Mouse (Mus musculus) hindbrain, embryonic 14.5 days (tissue): ENCODE measurements around the gene Rnaseh2a. TPM values are rescaled to one million over a fixed set of nuclear protein-coding genes. Genes with fewer than 3 reads are reported as not detected.

ENCODE experiments used
- ATAC-seq: fragments of 200-750 bp; cut with Nextera tagmentation; 2 replicates; pipeline ENCODE4 v1.8.0; 2017; ENCODE audit warnings: moderate number of reproducible peaks, mild to moderate bottlenecking, moderate TSS enrichment, moderate library complexity; ENCODE audit not compliant: low FRiP score
- DNase-seq: peaks from one replicate; pipeline ENCODE4 v3.0.0-alpha.2; 2015; ENCODE audit warnings: low spot score
- H3K27ac ChIP-seq: fragments of 300-500 bp; sonication (generic); 2 replicates; pipeline ENCODE4 v1.5.1; 2014; ENCODE audit warnings: mild to moderate bottlenecking, moderate library complexity
- H3K27me3 ChIP-seq: fragments of 300-500 bp; sonication (generic); 2 replicates; pipeline ENCODE4 v1.6.1; 2014; ENCODE audit warnings: mild to moderate bottlenecking, low read length, mixed read lengths; ENCODE audit not compliant: control insufficient read depth, insufficient read depth
- H3K36me3 ChIP-seq: fragments of 300-500 bp; sonication (generic); replicated peaks from 2 replicates; pipeline ENCODE4 v1.6.1; 2014; ENCODE audit not compliant: control insufficient read depth, insufficient read depth
- H3K4me1 ChIP-seq: fragments of 300-500 bp; sonication (generic); replicated peaks from 2 replicates; pipeline ENCODE4 v1.6.1; 2014; ENCODE audit warnings: antibody characterized with exemption, low read length, mixed read lengths; ENCODE audit not compliant: control insufficient read depth, insufficient read depth
- H3K4me2 ChIP-seq: fragments of 300-500 bp; sonication (generic); replicated peaks from 2 replicates; pipeline ENCODE4 v1.6.1; 2014; ENCODE audit warnings: mild to moderate bottlenecking, moderate library complexity
- H3K4me3 ChIP-seq: fragments of 300-500 bp; sonication (generic); replicated peaks from 2 replicates; pipeline ENCODE4 v1.5.1; 2014; ENCODE audit warnings: mild to moderate bottlenecking, low read length
- H3K9ac ChIP-seq: fragments of 300-500 bp; sonication (generic); 2 replicates; pipeline ENCODE4 v1.6.1; 2014
- H3K9me3 ChIP-seq: fragments of 300-500 bp; sonication (generic); 2 replicates; pipeline ENCODE4 v1.6.1; 2016; ENCODE audit warnings: low read length; ENCODE audit not compliant: control insufficient read depth
- WGBS: fragments of 180-500 bp; shearing (Covaris S2); extraction: QIAGEN DNeasy Blood & Tissue Kit; methylation state at CpG from one replicate; pipeline ENCODE4 v1.1.7; 2014; 5-methylcytosine and 5-hydroxymethylcytosine counted together
- polyA plus RNA-seq: library from polyadenylated mRNA; unstranded; fragments of >200 nt; fragmentation: Nextera tagmentation; extraction: Ambion mirVana; gene quantifications from 2 replicates; pipeline ENCODE4 v1.2.1, GENCODE M21; 2014

The Rnaseh2a gene
- polyA plus RNA-seq, 1 experiment from 2014 or later: 47.8 TPM

GRCm38 (mm10) chr8:84930582-84930981 is 39.0 kb downstream of the Rnaseh2a start:
- H3K27me3 ChIP-seq: no peaks in the 10 kb centered on the region
- ATAC-seq (no peak), DNase-seq (no peak)
- no peak overlapping the region for H3K4me3 ChIP-seq
- H3K4me2 ChIP-seq: no peak overlapping the region
- no peaks in the 10 kb centered on the region for H3K9me3 ChIP-seq
- WGBS: 91% methylated on average over 13 of the region's 13 CpGs
- peaks cover 66% of the 10 kb centered on the region for H3K36me3 ChIP-seq
- H3K4me1 ChIP-seq: peaks cover 24% of the 10 kb centered on the region
- no peak overlapping the region for H3K27ac ChIP-seq
- no peak overlapping the region for H3K9ac ChIP-seq

- ATAC-seq: peak; percentile 74
- Histone ChIP-seq H3K27me3 (no peaks in the 10 kb centered on the region), H3K36me3 (peaks cover 85% of the 10 kb centered on the region), H3K4me3 (peak overlapping the region; percentile 17), H3K9ac (peak overlapping the region; percentile 31; the same call in 1 of the 2 replicates), H3K4me2 (peak overlapping the region; percentile 46), H3K4me1 (peaks cover 5% of the 10 kb centered on the region), H3K9me3 (no peaks in the 10 kb centered on the region), H3K27ac (no peak overlapping the region)
- 4% methylated on average over 47 of the region's 52 CpGs for WGBS
- DNase-seq: peak; percentile 79
These were observed 40.9 kb downstream of the Rnaseh2a start for GRCm38 (mm10) chr8:84928456-84929306.

GRCm38 (mm10) chr8:84927513-84927912 is 42.1 kb downstream of the Rnaseh2a start:
- H3K36me3 ChIP-seq: peaks cover 90% of the 10 kb centered on the region
- peaks cover 3% of the 10 kb centered on the region for H3K4me1 ChIP-seq
- ATAC-seq (no peak), DNase-seq (no peak)
- no peaks in the 10 kb centered on the region for H3K9me3 ChIP-seq
- H3K4me2 ChIP-seq: no peak overlapping the region
- H3K4me3 ChIP-seq: no peak overlapping the region
- no peak overlapping the region for H3K9ac ChIP-seq
- WGBS: 96% methylated on average over 1 of the region's 1 CpGs
- H3K27ac ChIP-seq: no peak overlapping the region
- H3K27me3 ChIP-seq: no peaks in the 10 kb centered on the region

GRCm38 (mm10) chr8:84925557-84925956 is 44.0 kb downstream of the Rnaseh2a start:
- no peaks in the 10 kb centered on the region for H3K27me3 ChIP-seq
- H3K4me3 ChIP-seq: no peak overlapping the region
- H3K9me3 ChIP-seq: no peaks in the 10 kb centered on the region
- peaks cover 91% of the 10 kb centered on the region for H3K36me3 ChIP-seq
- 66% methylated on average over 7 of the region's 7 CpGs for WGBS
- DNase-seq: no peak
- H3K9ac ChIP-seq: no peak overlapping the region
- H3K4me1 ChIP-seq: peaks cover 3% of the 10 kb centered on the region
- ATAC-seq: no peak
- no peak overlapping the region for H3K4me2 ChIP-seq
- no peak overlapping the region for H3K27ac ChIP-seq

- no peak overlapping the region for H3K27ac ChIP-seq
- 94% methylated on average over 2 of the region's 2 CpGs for WGBS
- H3K27me3 ChIP-seq: peaks cover under 1% of the 10 kb centered on the region; the same call in 1 of the 2 replicates
- no peaks in the 10 kb centered on the region for H3K9me3 ChIP-seq
- no peak overlapping the region for H3K4me3 ChIP-seq
- no peak overlapping the region for H3K9ac ChIP-seq
- no peak for ATAC-seq
- no peaks in the 10 kb centered on the region for H3K4me1 ChIP-seq
- H3K36me3 ChIP-seq: peaks cover 97% of the 10 kb centered on the region
- H3K4me2 ChIP-seq: no peak overlapping the region
- DNase-seq: no peak
These were observed 48.0 kb downstream of the Rnaseh2a start for GRCm38 (mm10) chr8:84921596-84921995.

- H3K4me3 ChIP-seq: no peak overlapping the region
- 89% methylated on average over 15 of the region's 15 CpGs for WGBS
- no peaks in the 10 kb centered on the region for H3K9me3 ChIP-seq
- H3K4me1 ChIP-seq: no peaks in the 10 kb centered on the region
- peaks cover 29% of the 10 kb centered on the region for H3K27me3 ChIP-seq
- no peak overlapping the region for H3K27ac ChIP-seq
- ATAC-seq (no peak), DNase-seq (no peak)
- H3K9ac ChIP-seq: no peak overlapping the region
- H3K4me2 ChIP-seq: no peak overlapping the region
- peaks cover 97% of the 10 kb centered on the region for H3K36me3 ChIP-seq
These were observed 50.9 kb downstream of the Rnaseh2a start for GRCm38 (mm10) chr8:84918646-84919045.

GRCm38 (mm10) chr8:84917781-84918180 is 51.8 kb downstream of the Rnaseh2a start:
- DNase-seq (no peak), ATAC-seq (no peak)
- Histone ChIP-seq H3K27ac (no peak overlapping the region), H3K4me1 (0 out of 2 replicates have a peak, but pooled peaks cover 4% of the 10 kb centered on the region), H3K4me2 (no peak overlapping the region), H3K4me3 (no peak overlapping the region), H3K9me3 (no peaks in the 10 kb centered on the region), H3K27me3 (peaks cover 29% of the 10 kb centered on the region), H3K9ac (no peak overlapping the region), H3K36me3 (peaks cover 99% of the 10 kb centered on the region)
- 27% methylated on average over 20 of the region's 20 CpGs for WGBS

GRCm38 (mm10) chr8:84915269-84915668 is 54.3 kb downstream of the Rnaseh2a start:
- DNase-seq: no peak
- Histone ChIP-seq H3K4me3 (no peak overlapping the region), H3K9me3 (no peaks in the 10 kb centered on the region), H3K9ac (no peak overlapping the region), H3K27me3 (peaks cover 38% of the 10 kb centered on the region), H3K4me2 (no peak overlapping the region), H3K36me3 (peaks cover 99% of the 10 kb centered on the region), H3K4me1 (0 out of 2 replicates have a peak, but pooled peaks cover 4% of the 10 kb centered on the region), H3K27ac (no peak overlapping the region)
- ATAC-seq: no peak
- WGBS: 93% methylated on average over 8 of the region's 8 CpGs

GRCm38 (mm10) chr8:84913960-84914359 is 55.6 kb downstream of the Rnaseh2a start:
- WGBS: 29% methylated on average over 4 of the region's 4 CpGs
- Histone ChIP-seq H3K27ac (no peak overlapping the region), H3K27me3 (peaks cover 46% of the 10 kb centered on the region), H3K36me3 (peaks cover 89% of the 10 kb centered on the region), H3K9ac (no peak overlapping the region), H3K9me3 (no peaks in the 10 kb centered on the region), H3K4me3 (no peak overlapping the region), H3K4me2 (no peak overlapping the region), H3K4me1 (0 out of 2 replicates have a peak, but pooled peaks cover 4% of the 10 kb centered on the region)
- no peak for ATAC-seq
- no peak for DNase-seq
